Mouse (Mus musculus): ENCODE data around the gene Gm14085.

Gm14085 gene

DNA sequence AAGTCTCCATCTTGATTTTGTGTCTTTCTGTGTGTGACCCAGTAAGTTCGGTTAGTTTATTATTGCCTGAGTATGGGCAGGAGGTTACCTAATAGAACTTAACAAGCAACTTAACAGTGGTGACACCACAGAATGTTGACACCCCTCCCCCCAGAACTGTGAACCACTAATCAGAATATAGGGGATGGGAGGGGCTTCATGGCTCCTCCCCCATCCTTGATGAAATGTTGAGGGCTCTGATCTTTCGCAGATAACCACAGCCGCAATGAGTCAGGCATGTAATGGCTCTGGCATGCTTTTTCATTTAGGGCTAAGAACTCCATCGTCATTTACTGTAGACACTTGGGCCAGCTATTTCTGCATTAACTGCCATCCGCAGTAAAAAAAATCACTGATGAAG lies 76.5 kb downstream of the Gm14085 start:
- no peak for DNase-seq (ENCODE audit: low spot score)

DNA sequence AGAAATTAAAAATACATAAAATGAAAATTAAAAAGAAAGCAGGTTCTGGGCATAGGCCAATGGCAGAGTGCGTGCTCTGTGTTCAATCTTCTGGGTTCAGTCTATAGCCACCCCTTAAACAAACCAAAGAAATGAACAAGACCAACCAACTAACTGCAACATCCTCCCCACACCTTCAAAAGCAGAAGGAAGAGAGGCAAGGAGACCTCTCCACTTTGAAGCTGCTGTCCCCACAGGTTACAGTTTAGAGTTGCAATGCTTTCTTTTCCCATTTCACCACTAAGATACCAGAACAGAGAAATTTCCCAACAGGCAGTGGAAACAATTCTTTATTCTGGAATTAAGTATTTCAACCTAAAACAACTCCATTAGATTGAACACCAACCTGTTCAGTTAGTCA lies 77.5 kb downstream of the Gm14085 start:
- DNase-seq (ENCODE audit: low spot score) = no peak

GRCm38 (mm10) chr2:122569439-122569838 lies 84.7 kb downstream of the Gm14085 start:
- peak; percentile 54 for DNase-seq (ENCODE audit: low spot score)

DNA sequence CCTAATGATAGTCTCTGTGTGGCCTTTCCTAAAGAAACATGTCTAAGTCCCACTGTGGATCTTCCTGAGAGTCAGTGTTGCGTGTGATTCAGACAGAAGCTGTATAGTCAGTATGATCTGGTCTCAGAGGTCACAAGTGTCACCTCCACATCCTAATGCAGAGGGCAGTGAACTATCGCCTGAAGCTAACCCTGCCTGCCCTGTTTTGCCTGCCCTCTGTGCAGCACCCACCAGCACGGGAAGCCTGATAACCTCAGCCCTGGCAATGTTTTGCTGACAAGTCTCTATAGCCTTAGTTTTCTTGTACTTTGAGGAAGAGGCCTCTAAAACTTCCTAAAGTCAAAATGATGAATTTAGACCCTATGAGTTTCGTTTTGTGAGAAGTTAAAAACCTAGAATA lies 85.7 kb downstream of the Gm14085 start:
- no peak for DNase-seq (ENCODE audit: low spot score)

- no peak for DNase-seq (ENCODE audit: low spot score)
Observed at GRCm38 (mm10) chr2:122571326-122571725, 86.6 kb downstream of the Gm14085 start.

GRCm38 (mm10) chr2:122572438-122572837 lies 87.7 kb downstream of the Gm14085 start:
- no peak for DNase-seq (ENCODE audit: low spot score)

GRCm38 (mm10) chr2:122575470-122575869 lies 90.7 kb downstream of the Gm14085 start:
- peak; percentile 17 for DNase-seq (ENCODE audit: low spot score)

DNA sequence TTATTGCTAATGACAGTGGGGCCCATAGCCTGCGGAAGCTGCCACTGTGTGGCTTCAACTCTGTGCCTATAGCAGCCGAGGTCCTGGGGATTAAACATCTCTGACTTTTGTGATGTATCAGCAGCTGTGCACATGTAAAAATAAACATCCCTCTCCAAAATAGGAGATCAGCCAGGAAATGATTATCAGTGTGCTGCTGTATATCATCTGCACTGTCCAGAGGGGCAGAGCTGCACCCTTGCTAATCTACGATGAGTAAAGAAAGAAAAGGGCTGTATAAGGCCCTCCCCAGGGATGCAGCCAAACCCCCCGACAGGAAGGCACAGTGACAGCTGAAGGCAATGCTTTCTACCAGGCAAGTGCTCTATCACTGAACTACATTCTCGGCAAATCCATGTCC lies 91.6 kb downstream of the Gm14085 start:
- DNase-seq (ENCODE audit: low spot score) = no peak

DNA sequence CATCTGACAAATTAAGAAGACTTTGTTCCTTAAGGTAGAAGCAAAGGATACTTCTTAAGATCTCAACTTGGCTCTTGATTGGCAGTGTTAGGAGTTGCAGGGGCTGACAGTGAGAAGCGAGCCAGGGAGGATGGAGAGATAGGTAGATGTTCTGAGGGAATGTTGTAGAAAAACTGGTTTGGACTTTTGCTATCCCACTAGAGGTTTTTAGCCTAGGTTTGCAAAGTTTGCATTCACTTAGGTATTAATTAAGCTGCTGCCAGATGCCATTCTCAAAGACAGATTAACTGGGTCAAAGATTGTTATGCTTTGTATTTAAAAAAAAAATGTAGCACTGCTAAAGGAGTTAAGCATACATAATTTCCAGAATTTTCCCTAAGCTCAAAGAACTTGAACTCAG lies 92.6 kb downstream of the Gm14085 start:
- DNase-seq (ENCODE audit: low spot score) = no peak

Measured in ovary, postnatal 14 days (tissue).